Mouse (Mus musculus) granulocyte monocyte progenitor cell, adult 5-6 weeks (primary cell): ENCODE measurements around the gene Olfr1512. TPM values are rescaled to one million over a fixed set of nuclear protein-coding genes. Genes with fewer than 3 reads are reported as not detected.

Experiments
- ATAC-seq: replicated peaks from 2 replicates; pipeline ENCODE4 v1.8.0; 2016; ENCODE audit warnings: mild to moderate bottlenecking, moderate TSS enrichment, inconsistent platforms; ENCODE audit not compliant: poor library complexity, severe bottlenecking
- total RNA-seq, 2 experiments: library from RNA; stranded (forward) in 1 of 2; stranded (reverse) in 1 of 2; fragments of 200-712, 200-1000 nt in 1 of 2; fragments of >200 nt in 1 of 2; fragmentation: Nextera tagmentation in 1 of 2; gene quantifications; 2 replicates each; pipeline ENCODE4 v1.2.3; 2014 to 2017

Olfr1512 gene
- total RNA-seq (2014; fragmentation: Nextera tagmentation): not detected in 2 replicates
- total RNA-seq (2017): not detected in 2 replicates

- ATAC-seq: no peak
These were observed at the start of gene Olfr1512 for GRCm38 (mm10) chr14:52379068-52379467. Olfr1512 (minus strand) TSS chr14:52379168.

GRCm38 (mm10) chr14:52427686-52428085 is 48.7 kb upstream of the Olfr1512 start:
- ATAC-seq: no peak

DNA sequence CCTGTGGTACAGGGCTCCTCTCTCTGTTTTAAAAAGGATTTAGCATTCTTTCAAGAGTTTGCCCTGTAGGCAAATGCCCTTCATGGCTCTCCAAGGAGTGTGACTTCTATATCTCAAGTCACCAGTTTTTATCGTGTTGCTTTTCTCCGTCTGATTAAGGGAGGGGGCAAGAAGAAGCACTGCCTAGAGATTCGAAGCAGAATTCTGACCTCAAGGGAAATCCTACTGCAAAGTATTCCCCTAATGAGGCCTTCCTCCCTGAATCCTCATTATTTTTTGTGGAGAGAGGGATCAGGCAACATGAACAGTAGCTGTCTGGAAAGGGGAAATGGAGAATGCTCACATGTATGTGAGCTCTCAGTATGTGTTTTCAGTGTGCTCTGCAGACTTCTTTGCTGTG is 35.3 kb upstream of the Olfr1512 start, which contains the start of gene Olfr1510:
TSS of gene Olfr1510 (minus strand) at position 101 of the 400 bp plus-strand sequence.
- ATAC-seq: no peak

DNA sequence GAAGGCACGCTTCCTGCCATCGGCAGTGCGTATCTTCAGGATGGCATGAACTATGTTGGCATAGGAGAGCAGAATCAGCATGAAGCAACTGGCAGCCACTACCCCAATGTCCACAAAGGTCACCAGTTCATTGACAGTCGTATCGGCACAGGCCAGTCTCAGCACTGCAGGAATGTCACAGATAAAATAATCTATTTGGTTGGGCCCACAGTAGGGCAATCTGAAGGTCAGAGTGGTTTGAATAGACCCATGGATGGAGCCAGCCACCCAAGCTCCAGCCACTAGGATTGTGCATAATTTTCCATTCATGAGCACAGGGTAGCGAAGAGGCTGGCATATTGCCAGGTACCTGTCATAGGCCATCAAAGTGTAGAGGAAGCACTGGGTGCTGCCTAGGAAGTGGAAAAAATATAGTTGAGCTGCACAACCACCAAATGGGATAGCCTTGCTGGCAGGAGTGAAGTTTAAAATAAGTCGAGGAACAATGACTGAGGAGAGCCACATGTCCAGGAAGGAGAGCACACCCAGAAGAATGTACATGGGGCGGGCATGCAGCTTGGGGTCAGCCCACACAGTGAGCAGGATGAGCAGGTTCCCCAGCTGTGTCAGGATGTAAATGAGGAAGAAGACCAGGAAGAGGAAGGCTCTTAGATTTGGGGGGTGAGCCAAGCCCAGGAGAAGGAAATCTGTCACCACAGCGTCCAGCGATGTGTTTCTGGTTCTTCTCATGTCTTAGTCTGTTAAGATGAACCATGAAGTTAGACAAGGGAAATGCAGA is 31.4 kb upstream of the Olfr1512 start:
- peak; percentile 98 for ATAC-seq

DNA sequence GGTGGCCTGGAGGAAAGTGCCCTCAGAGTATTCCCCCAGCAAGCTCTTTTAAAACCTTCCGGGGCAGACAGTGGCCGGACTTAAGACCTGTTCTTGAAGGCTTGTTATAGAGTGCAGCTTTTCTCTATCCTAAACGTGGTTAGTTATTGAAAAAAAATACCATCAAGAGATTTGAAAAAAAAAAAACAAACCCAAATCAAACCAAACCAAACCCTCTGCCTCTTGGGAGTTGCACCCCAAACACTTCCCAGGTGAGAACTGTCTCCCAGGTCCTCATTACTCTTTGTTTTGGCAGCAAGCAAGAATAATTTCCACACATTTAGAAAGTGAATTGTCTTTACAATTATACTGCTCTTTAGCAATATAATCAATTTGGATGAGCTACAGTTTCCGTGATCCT is 18.3 kb upstream of the Olfr1512 start, which contains the start of gene Olfr1511:
TSS of gene Olfr1511 (minus strand) at position 101 of the 400 bp plus-strand sequence.
- ATAC-seq: no peak

GRCm38 (mm10) chr14:52390084-52390848 is 11.3 kb upstream of the Olfr1512 start:
- peak; percentile 96 for ATAC-seq

- no peak for ATAC-seq
These were observed 10.2 kb downstream of the Olfr1512 start for GRCm38 (mm10) chr14:52368741-52369140.

- ATAC-seq: no peak
These were observed 22.7 kb downstream of the Olfr1512 start, which contains the start of gene Olfr1513 for GRCm38 (mm10) chr14:52356308-52356707. Olfr1513 (minus strand) TSS chr14:52356408.

DNA sequence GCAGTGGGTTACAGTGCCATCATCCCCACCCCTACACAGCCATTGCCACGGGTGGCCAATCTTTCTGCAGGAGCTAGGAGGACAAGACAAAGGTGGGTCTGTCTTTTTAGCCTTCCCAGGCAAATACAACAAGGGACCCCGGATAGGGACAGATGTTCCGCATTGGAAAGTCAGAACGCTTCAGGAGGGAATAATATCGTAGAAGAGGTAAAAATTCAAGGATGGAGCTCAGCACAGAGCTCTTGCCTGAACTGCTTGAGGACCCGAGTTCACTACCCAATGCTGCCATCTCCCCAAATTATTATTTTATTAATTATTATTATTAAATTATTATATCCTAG is 39.5 kb downstream of the Olfr1512 start:
- no peak for ATAC-seq

DNA sequence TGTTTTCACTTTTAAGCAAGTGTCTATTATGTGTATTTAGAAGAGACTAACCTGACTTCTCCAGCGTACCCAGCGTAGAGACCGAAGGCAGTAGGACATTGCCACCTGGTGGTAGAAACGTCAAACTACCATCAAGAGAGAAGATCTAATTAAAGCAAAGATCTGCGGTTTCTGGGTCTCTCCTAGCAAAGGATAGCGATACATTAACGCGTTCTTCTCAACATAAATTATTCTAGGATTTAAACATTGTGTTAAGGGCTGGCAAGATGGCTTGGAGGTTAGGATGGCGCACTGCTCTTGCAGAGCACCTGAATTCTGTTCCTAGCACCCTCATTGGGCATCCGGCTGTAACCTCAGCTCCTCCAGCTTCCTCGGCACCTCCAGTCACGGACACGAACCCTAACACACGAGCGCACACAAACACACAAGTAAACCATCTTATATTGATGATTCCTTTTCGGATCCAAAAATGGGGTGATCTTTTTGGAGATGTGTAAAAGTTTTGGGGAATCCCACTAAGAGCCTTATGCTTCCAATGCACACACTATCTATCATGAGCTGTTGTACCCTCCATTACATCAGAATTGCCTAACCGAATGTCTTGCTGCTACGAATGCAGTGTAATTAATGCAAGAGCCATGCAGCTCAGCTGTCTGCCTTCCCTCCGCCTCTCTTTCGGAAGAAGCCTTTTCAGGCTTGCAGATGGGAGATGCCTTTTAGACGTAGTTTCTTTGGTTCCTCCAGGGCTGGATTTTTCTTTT is 40.0 kb downstream of the Olfr1512 start:
- peak; percentile 90 for ATAC-seq

DNA sequence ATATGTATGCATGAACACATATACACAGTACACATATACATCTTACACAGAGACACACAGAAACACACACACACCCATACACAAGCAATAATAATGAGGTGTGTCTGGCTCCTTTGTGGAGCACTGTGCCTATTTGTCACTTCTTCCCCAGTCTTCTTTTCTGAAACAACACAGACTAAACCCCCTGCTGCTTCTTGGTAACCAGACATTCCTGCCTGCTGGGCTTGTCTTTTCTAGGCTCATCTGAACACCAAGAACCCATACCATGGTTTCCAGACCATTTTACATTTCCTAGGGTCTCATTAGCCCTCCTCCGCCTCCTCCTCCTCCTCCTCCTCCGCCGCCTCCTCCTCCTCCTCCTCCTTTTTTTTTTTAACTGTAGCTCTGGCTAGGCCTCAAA is 46.8 kb downstream of the Olfr1512 start:
- ATAC-seq: no peak

DNA sequence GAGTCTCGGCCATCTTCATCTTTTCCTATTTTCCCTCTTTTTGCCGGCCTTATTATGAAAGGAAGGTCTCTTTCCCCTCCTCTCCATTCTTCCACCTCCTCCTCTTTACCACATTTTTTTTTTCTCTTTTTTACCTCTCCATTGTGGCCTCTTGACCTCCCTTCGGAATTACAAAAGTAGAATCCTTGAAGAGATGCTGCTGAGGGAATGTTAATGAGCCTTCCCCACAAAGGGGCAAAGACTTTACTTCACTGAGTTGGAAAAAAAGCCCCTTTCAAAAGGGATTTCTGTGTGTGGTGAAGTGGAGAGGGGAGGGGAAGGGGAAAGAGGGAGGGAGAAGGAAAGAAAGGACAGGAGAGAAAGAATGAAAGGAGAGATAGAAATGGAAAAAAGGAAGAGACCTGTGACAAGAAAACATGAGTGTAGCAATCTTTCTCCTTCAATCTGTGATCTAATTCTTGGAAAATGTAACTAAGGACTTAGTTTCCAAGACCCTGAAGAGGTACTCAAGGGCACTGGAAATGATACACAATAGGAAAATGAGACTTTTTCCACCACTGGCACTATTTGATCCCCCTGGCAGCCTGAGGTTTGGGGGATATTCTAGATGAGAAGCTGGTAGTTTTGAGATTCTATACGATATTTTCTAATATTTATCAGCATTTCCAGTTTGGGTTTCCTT is 47.8 kb downstream of the Olfr1512 start:
- no peak for ATAC-seq

GRCm38 (mm10) chr14:52327910-52328812 is 50.8 kb downstream of the Olfr1512 start, which contains the start of gene Sall2:
Sall2 (minus strand) TSS chr14:52328762.
- ATAC-seq: 0 out of 2 replicates have a peak, but pooled peaks have one; percentile 7

- ATAC-seq: no peak
These were observed 51.5 kb downstream of the Olfr1512 start for GRCm38 (mm10) chr14:52327375-52327901.

- peak; percentile 62 for ATAC-seq
These were observed 53.1 kb downstream of the Olfr1512 start for GRCm38 (mm10) chr14:52325890-52326289.
